Mouse (Mus musculus): Measurements from ENCODE around the gene Tmem252. TPM values are rescaled to one million over a fixed set of nuclear protein-coding genes. Genes with fewer than 3 reads are reported as not detected.

Gene Tmem252
- total RNA-seq, 4 experiments from 2014 or later = 0.09 to 0.11 (median 0.09) TPM; not detected in 1

- DNase-seq (ENCODE audit: low spot score) = no peak
Observed at GRCm38 (mm10) chr19:24724362-24724761, 50.6 kb downstream of the Tmem252 start.

- no peak for DNase-seq (ENCODE audit: low spot score)
Observed at GRCm38 (mm10) chr19:24730661-24731060, 56.9 kb downstream of the Tmem252 start.

Other genes with a start within 250 kb of the Tmem252 start
- gene Fam122a, start 196.7 kb upstream of the Tmem252 start, total RNA-seq (2022) = 10 to 100 TPM; 23.5 to 26.9 (median 26.6) TPM
- 10 to 100 TPM; 20.2 to 23.1 (median 21.5) TPM for gene Pip5k1b, start 118.1 kb upstream of the Tmem252 start, total RNA-seq (2022)
- gene Pgm5, start 187.8 kb downstream of the Tmem252 start, total RNA-seq (2022) = 100 to 1,000 TPM; 101 to 108 (median 103) TPM
- 1,000 to 10,000 TPM in 1 of 4 experiments, 100 to 1,000 TPM in 3; 952 to 1,033 (median 963) TPM for gene Gm10053, start 201.7 kb downstream of the Tmem252 start, total RNA-seq (2022)
- gene Foxd4, start 227.2 kb downstream of the Tmem252 start, total RNA-seq (2022) = not detected